Mouse (Mus musculus): ENCODE measurements around the gene Lif. TPM values are rescaled to one million over a fixed set of nuclear protein-coding genes. Genes with fewer than 3 reads are reported as not detected.

Lif gene
- polyA plus RNA-seq, 1 experiment from 2014 or later, result not detected

DNA sequence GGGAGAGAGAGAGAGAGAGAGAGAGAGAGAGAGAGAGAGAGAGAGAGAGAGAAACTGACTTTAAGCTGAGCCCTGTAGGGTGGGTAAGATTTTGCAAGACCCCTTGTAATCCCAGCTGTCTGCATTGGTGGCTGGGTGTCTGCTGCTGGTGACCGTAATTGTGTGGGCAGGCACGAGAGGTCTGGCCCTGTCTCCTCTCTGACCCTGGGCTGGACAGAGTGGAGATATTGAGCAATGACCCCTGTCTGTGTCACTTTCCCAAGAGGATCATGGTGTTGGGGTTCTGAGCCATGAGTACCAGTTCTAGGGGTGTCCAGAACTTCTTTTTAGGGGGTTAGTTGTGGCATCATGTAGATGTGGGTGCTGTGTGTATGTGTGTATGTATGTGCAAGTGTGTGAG is 33.1 kb upstream of the Lif start:
- Histone ChIP-seq H3K27ac (ENCODE audit: low read length) (peak overlapping the region; percentile 90), H3K4me1 (ENCODE audit: control insufficient read depth, low read depth, low read length) (peaks cover 73% of the 10 kb centered on the region), H3K4me2 (ENCODE audit: low read depth, low read length) (peak overlapping the region; percentile 76), H3K4me3 (ENCODE audit: low read depth, low read length) (peak overlapping the region; percentile 71), H3K9me3 (replicated peaks; ENCODE audit: control insufficient read depth, low read length) (no peaks in the 10 kb centered on the region), H3K27me3 (ENCODE audit: control insufficient read depth, insufficient read depth, low read depth, low read length) (peaks cover 8% of the 10 kb centered on the region), H3K36me3 (ENCODE audit: control insufficient read depth, insufficient read depth) (no peaks in the 10 kb centered on the region), H3K9ac (ENCODE audit: low read depth, low read length) (peak overlapping the region; percentile 75)
- 54% methylated on average over 2 of the region's 2 CpGs for WGBS (ENCODE audit: insufficient replicate concordance)
- 0 out of 2 replicates have a peak, but pooled peaks have one; percentile 10 for ATAC-seq (ENCODE audit: low read depth)

DNA sequence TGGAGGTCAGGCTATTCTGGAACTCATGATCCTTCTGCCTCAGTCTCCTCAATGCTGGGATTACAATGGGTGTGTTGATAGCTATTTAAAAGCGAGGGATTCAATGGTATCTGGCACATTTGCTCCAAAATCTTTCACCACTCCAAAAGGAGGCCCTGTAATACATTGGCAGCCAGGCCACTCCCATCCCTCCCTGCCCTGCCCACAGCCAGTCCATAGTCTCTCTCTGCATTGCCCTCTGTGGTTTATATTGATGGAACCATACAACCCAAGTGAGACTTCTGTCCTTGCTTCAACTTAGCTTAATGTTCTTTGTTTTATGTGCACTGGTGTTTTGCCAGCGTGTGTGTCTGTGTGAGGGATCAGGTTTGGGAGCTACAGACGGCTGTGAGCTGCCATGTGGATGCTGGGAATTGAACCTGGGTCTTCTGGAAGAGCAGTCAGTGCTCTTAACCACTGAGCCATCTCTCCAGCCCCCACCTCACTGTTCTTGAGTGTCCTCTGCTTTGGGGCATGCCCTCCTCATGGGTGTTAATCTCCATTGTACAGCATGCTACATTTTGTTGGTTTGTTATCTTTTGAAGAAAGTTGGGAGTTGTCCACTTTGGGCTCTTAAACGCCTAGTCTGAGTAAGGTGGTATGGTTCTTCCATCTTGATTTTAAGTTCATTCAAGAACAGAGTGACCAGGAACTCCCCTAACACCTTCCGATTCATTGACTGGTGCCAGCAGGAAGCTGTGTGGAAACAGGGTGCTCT is 30.6 kb upstream of the Lif start:
- Histone ChIP-seq H3K4me2 (ENCODE audit: low read depth, low read length) (peak overlapping the region; percentile 42), H3K36me3 (ENCODE audit: control insufficient read depth, insufficient read depth) (no peaks in the 10 kb centered on the region), H3K27me3 (ENCODE audit: control insufficient read depth, insufficient read depth, low read depth, low read length) (no peaks in the 10 kb centered on the region), H3K9me3 (replicated peaks; ENCODE audit: control insufficient read depth, low read length) (no peaks in the 10 kb centered on the region), H3K4me3 (ENCODE audit: low read depth, low read length) (no peak overlapping the region), H3K9ac (ENCODE audit: low read depth, low read length) (no peak overlapping the region), H3K4me1 (ENCODE audit: control insufficient read depth, low read depth, low read length) (peaks cover 67% of the 10 kb centered on the region), H3K27ac (ENCODE audit: low read length) (peak overlapping the region; percentile 25; the same call in 1 of the 2 replicates)
- WGBS (ENCODE audit: insufficient replicate concordance), result 47% methylated on average over 5 of the region's 5 CpGs
- ATAC-seq (ENCODE audit: low read depth), result peak; percentile 35

DNA sequence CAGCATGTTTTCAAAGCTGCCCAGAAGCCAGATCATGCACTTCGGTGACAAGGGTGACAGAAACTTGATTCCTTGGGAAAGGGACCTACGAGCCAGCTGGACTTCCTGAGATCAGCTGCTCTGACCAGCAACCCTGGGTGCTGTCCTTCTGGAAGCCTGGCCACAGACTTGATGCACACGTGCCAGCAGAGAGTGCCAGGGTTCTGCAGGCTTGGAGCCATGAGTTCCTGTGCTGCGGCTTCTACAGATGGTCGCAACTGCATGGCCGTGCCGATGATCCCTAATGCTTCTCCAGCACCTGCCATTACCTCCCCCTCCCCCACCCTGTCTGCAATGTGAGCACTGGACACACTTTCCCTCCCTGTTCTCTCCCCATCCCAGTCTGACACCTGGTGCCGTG is 28.9 kb upstream of the Lif start:
- peaks cover 57% of the 10 kb centered on the region for H3K4me1 ChIP-seq (ENCODE audit: control insufficient read depth, low read depth, low read length)
- H3K27me3 ChIP-seq (ENCODE audit: control insufficient read depth, insufficient read depth, low read depth, low read length), result no peaks in the 10 kb centered on the region
- no peaks in the 10 kb centered on the region for H3K36me3 ChIP-seq (ENCODE audit: control insufficient read depth, insufficient read depth)
- no peak for ATAC-seq (ENCODE audit: low read depth)
- H3K9ac ChIP-seq (ENCODE audit: low read depth, low read length), result no peak overlapping the region
- no peaks in the 10 kb centered on the region for H3K9me3 ChIP-seq (replicated peaks; ENCODE audit: control insufficient read depth, low read length)
- no peak overlapping the region for H3K27ac ChIP-seq (ENCODE audit: low read length)
- H3K4me3 ChIP-seq (ENCODE audit: low read depth, low read length), result no peak overlapping the region
- 66% methylated on average over 8 of the region's 8 CpGs for WGBS (ENCODE audit: insufficient replicate concordance)
- no peak overlapping the region for H3K4me2 ChIP-seq (ENCODE audit: low read depth, low read length)

DNA sequence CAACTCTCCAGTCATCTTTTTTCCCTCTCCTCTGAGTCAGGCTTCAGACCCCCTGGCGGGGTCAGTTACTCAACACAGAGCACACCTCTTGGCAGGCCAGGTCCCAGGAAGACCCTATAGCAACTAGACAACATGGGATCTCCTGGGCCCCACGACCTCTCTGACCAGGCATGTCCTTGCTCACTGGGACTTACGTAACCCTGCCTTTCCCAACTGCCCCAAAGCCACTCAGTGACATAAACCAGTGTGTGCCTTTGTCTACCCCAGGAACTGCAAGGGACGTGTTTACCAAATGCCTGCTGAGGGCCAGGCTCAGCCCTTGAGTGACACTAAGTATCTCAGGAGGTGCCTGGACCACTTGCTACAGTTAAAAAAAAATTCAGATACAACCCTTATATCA is 27.5 kb upstream of the Lif start:
- Histone ChIP-seq H3K9me3 (replicated peaks; ENCODE audit: control insufficient read depth, low read length) (no peaks in the 10 kb centered on the region), H3K4me1 (ENCODE audit: control insufficient read depth, low read depth, low read length) (peaks cover 44% of the 10 kb centered on the region), H3K9ac (ENCODE audit: low read depth, low read length) (no peak overlapping the region), H3K36me3 (ENCODE audit: control insufficient read depth, insufficient read depth) (no peaks in the 10 kb centered on the region), H3K27me3 (ENCODE audit: control insufficient read depth, insufficient read depth, low read depth, low read length) (no peaks in the 10 kb centered on the region), H3K4me2 (ENCODE audit: low read depth, low read length) (no peak overlapping the region), H3K27ac (ENCODE audit: low read length) (peak overlapping the region; percentile 37; the same call in 1 of the 2 replicates), H3K4me3 (ENCODE audit: low read depth, low read length) (no peak overlapping the region)
- peak; percentile 43 for ATAC-seq (ENCODE audit: low read depth)
- 55% methylated on average over 4 of the region's 4 CpGs for WGBS (ENCODE audit: insufficient replicate concordance)

DNA sequence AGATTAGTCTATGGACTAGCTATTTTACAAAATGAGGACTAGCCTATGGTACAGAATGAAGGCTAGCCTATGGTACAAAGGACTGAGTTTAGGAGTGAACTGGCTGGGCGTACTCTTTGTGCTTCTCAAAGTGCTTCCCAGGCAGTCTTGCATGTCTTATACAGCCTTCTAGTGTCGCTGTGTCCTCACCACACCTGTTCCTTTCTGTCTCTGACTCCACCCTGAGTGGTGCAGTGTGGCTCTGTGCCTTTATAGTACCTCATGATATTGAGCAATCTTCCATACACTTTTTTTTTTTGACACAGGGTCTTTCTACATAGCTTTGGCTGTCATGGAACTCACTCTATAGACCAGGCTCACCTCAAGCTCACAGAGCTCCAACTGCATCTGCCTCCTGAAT is 25.9 kb upstream of the Lif start:
- no peaks in the 10 kb centered on the region for H3K9me3 ChIP-seq (replicated peaks; ENCODE audit: control insufficient read depth, low read length)
- H3K36me3 ChIP-seq (ENCODE audit: control insufficient read depth, insufficient read depth), result no peaks in the 10 kb centered on the region
- H3K9ac ChIP-seq (ENCODE audit: low read depth, low read length), result no peak overlapping the region
- ATAC-seq (ENCODE audit: low read depth), result no peak
- H3K27ac ChIP-seq (ENCODE audit: low read length), result no peak overlapping the region
- no peak overlapping the region for H3K4me3 ChIP-seq (ENCODE audit: low read depth, low read length)
- H3K4me2 ChIP-seq (ENCODE audit: low read depth, low read length), result no peak overlapping the region
- H3K27me3 ChIP-seq (ENCODE audit: control insufficient read depth, insufficient read depth, low read depth, low read length), result no peaks in the 10 kb centered on the region
- WGBS (ENCODE audit: insufficient replicate concordance), result 82% methylated on average over 2 of the region's 2 CpGs
- peaks cover 48% of the 10 kb centered on the region for H3K4me1 ChIP-seq (ENCODE audit: control insufficient read depth, low read depth, low read length)

DNA sequence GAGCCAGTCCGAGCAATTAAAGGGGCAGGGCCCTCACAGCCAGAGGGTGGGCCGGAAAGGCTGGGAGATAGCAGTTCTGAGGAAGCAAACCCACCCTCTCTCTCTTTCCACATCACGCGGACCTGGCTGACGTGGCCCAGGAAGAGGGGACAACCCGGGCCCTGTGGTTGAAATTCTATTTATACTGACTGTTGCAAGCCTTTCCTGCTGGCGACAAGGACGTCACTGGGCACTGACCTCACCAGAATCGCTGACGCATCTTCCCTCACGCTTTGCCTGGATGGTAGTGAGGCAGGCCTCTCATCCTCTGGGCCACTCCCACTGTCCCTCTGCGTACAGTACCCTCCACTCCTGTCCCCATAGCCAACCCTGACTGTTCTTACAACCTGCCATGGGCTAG is 24.7 kb upstream of the Lif start:
- Histone ChIP-seq H3K4me3 (ENCODE audit: low read depth, low read length) (no peak overlapping the region), H3K36me3 (ENCODE audit: control insufficient read depth, insufficient read depth) (no peaks in the 10 kb centered on the region), H3K9me3 (replicated peaks; ENCODE audit: control insufficient read depth, low read length) (no peaks in the 10 kb centered on the region), H3K4me2 (ENCODE audit: low read depth, low read length) (no peak overlapping the region), H3K27me3 (ENCODE audit: control insufficient read depth, insufficient read depth, low read depth, low read length) (no peaks in the 10 kb centered on the region), H3K27ac (ENCODE audit: low read length) (0 out of 2 replicates have a peak overlapping the region, but pooled peaks have one; percentile 14), H3K9ac (ENCODE audit: low read depth, low read length) (no peak overlapping the region), H3K4me1 (ENCODE audit: control insufficient read depth, low read depth, low read length) (peaks cover 46% of the 10 kb centered on the region)
- WGBS (ENCODE audit: insufficient replicate concordance), result 38% methylated on average over 12 of the region's 12 CpGs
- ATAC-seq (ENCODE audit: low read depth), result peak; percentile 16

DNA sequence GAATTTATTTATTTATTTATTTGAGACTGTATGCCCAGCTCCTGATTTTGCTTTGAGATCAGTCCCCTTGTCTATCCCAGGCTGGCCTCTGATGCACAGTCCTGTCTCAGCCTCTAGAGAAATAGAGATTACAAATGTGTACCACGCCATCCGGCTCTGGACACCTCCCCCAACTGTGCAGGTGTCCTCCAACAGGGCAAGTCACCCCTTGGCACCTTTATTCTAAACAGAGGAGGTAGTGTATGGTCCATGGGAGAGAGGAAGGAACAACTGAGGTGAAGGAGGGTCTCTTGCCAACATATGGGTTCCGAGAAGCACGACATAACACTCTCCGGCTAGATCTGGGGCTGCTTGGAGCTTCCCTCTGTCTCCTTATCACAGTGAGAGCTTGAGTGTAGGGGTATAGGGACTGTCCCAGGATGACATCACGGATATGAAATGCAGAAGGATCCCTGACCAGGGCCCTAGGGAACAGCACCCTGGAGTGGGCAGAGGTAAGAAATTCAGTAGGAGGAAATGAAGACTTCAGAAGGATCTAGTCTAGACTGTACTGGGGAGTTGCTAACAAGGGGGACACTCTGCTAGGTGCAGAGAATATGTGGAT is 22.2 kb upstream of the Lif start:
- Histone ChIP-seq H3K36me3 (ENCODE audit: control insufficient read depth, insufficient read depth) (no peaks in the 10 kb centered on the region), H3K27ac (ENCODE audit: low read length) (no peak overlapping the region), H3K4me2 (ENCODE audit: low read depth, low read length) (peak overlapping the region; percentile 47; the same call in 1 of the 2 replicates), H3K27me3 (ENCODE audit: control insufficient read depth, insufficient read depth, low read depth, low read length) (no peaks in the 10 kb centered on the region), H3K9me3 (replicated peaks; ENCODE audit: control insufficient read depth, low read length) (no peaks in the 10 kb centered on the region), H3K4me1 (ENCODE audit: control insufficient read depth, low read depth, low read length) (peaks cover 32% of the 10 kb centered on the region), H3K4me3 (ENCODE audit: low read depth, low read length) (no peak overlapping the region), H3K9ac (ENCODE audit: low read depth, low read length) (no peak overlapping the region)
- no peak for ATAC-seq (ENCODE audit: low read depth)
- 72% methylated on average over 6 of the region's 6 CpGs for WGBS (ENCODE audit: insufficient replicate concordance)

DNA sequence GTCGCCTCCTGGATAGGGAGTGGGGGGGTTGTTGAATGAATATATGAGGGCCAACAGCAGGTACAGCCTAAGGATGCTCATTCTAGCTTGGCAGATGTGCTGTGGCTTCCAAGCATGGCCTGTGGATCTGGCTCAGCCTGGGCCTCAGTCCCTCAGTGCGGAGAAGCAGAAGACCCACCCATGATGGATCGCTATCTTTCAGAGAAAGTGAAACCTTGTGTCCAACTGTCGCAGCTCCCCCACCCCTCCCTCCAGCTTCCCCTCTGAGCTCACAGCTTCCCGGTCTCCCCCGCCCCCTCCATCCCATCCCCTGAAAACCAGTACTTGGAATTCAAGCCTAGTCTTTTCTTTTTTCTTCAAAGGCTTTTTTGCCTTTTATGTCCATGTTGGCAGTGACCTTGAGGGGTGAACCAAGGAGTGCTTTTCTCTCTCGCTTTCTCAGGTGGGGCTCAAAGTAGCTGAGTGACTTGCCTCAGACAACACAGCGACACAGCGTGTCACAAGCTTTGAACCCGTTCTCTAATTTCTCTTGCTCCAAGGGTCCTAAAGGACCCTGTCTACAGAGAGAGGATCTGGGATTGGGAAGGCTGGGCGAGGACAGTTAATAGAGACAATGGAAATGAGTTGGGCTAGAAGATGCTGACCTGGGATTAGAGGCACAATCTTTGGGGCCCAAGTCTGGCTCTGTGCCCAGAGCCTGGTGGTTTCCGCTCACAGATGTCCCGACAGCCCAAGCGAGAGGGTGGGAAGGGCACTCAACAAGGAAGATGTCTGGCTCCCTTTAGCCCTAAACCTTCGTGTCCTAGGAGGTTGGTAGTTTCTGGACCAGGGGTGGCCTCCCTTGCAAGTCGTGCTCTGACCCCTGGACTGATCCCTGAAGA is 21.5 kb upstream of the Lif start, which contains the start of gene Osm:
Gene Osm (plus strand): TSS at position 756 of the 881 bp plus-strand sequence.
- Histone ChIP-seq H3K36me3 (ENCODE audit: control insufficient read depth, insufficient read depth) (no peaks in the 10 kb centered on the region), H3K9ac (ENCODE audit: low read depth, low read length) (no peak within 1 kb of the TSS), H3K4me2 (ENCODE audit: low read depth, low read length) (peak within 1 kb of the TSS; percentile 47), H3K4me3 (ENCODE audit: low read depth, low read length) (peak within 1 kb of the TSS; percentile 43), H3K4me1 (ENCODE audit: control insufficient read depth, low read depth, low read length) (peaks cover 32% of the 10 kb centered on the region), H3K9me3 (replicated peaks; ENCODE audit: control insufficient read depth, low read length) (no peaks in the 10 kb centered on the region), H3K27ac (ENCODE audit: low read length) (peak within 1 kb of the TSS; percentile 39; the same call in 1 of the 2 replicates), H3K27me3 (ENCODE audit: control insufficient read depth, insufficient read depth, low read depth, low read length) (no peaks in the 10 kb centered on the region)
- 38% methylated on average over 16 of the region's 16 CpGs for WGBS (ENCODE audit: insufficient replicate concordance)
- peak; percentile 51 for ATAC-seq (ENCODE audit: low read depth)
